Mouse (Mus musculus) testis, adult 2 months (tissue): ENCODE measurements around the gene Aldh1b1.

Experiments used
- CTCF ChIP-seq: fragments of 200-500 bp; IDR thresholded peaks from 2 replicates; pipeline ENCODE4 v1.5.1; 2012; ENCODE audit warnings: low read depth, mild to moderate bottlenecking, inconsistent platforms, low read length, moderate library complexity; ENCODE audit not compliant: control insufficient read depth, insufficient read depth, insufficient replicate concordance
- POLR2A ChIP-seq: fragments of 200-500 bp; IDR thresholded peaks from 2 replicates; pipeline ENCODE4 v1.6.1; 2012; ENCODE audit warnings: low read depth, mild to moderate bottlenecking, inconsistent platforms, low read length, moderate library complexity; ENCODE audit not compliant: control insufficient read depth

DNA sequence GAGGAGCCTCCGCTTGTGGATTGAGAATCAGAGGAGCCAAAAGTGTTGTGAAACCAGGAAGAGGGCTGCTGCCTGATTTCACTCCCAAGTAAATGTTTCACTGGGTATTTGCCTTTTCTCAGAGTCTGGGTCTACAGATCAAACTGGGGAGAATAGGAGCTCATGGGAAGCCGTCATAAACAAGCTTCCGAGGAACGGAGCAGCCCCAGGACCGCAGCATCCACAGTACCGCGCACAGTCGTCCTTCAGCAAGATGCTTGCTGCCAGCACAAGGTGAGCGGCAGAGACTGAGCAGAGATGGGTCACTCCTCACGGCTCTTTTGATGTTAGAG, 50.0 kb downstream of the Aldh1b1 start:
- no peak for TF ChIP-seq CTCF
- TF ChIP-seq POLR2A = no peak
